Mouse (Mus musculus) erythroblast, embryonic 14.5 days (primary cell): ENCODE data around the gene Rbm28.

ENCODE experiments used
- GATA1 ChIP-seq: IDR thresholded peaks from 2 replicates; pipeline ENCODE4 v1.6.1; 2012; ENCODE audit warnings: low read length, inconsistent platforms, mixed read lengths
- TAL1 ChIP-seq: IDR thresholded peaks from 3 replicates; pipeline ENCODE4 v1.6.1; 2012; ENCODE audit warnings: low read length, inconsistent platforms, mixed read lengths

DNA sequence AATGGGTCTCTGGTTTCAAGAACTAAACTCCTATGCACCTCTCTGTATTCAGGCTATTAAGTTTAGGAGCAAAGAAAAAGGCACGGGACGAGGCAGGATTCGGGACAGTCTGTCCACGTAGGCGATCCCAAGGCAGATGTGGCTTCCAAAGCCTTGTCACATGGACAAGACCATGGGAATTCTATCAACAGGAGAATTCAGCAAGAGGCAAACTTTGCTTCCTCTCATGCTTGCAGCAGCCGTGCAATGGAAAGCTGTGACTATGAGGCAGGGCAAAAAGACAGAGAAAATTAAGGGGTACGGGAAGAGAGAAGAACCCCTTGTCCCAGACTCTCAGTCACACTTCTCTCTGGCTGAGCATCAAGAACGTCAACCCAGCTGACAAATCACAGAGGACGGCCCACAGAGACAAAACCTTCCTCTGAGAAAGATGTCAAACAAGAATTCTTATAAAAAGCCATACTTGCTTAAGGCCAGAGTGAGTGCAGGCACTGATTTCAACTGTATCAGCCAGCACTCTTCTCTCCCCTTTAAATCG, 82.9 kb downstream of the Rbm28 start:
- no peak for TF ChIP-seq GATA1
- no peak for TF ChIP-seq TAL1
